Mouse (Mus musculus) hindbrain, embryonic 10.5 days (tissue): ENCODE results near the gene 1300017J02Rik. TPM values are rescaled to one million over a fixed set of nuclear protein-coding genes. Genes with fewer than 3 reads are reported as not detected.

Source experiments
- DNase-seq: peaks from one replicate; pipeline ENCODE4 v3.0.0-alpha.2; 2017; ENCODE audit warnings: low spot score
- H3K27ac ChIP-seq: fragments of 300-500 bp; sonication (generic); 2 replicates; pipeline ENCODE4 v1.5.1; 2016; ENCODE audit warnings: mild to moderate bottlenecking, moderate library complexity
- H3K27me3 ChIP-seq: fragments of 300-500 bp; sonication (generic); 2 replicates; pipeline ENCODE4 v1.6.1; 2016; ENCODE audit warnings: mild to moderate bottlenecking; ENCODE audit not compliant: poor library complexity, insufficient read depth, severe bottlenecking
- H3K36me3 ChIP-seq: fragments of 300-500 bp; sonication (generic); 2 replicates; pipeline ENCODE4 v1.6.1; 2016; ENCODE audit warnings: mild to moderate bottlenecking, moderate library complexity
- H3K4me1 ChIP-seq: fragments of 300-500 bp; sonication (generic); replicated peaks from 2 replicates; pipeline ENCODE4 v1.6.1; 2016; ENCODE audit warnings: mild to moderate bottlenecking
- H3K4me3 ChIP-seq: fragments of 300-500 bp; sonication (generic); 2 replicates; pipeline ENCODE4 v1.5.1; 2016; ENCODE audit warnings: mild to moderate bottlenecking, moderate library complexity
- H3K9me3 ChIP-seq: fragments of 300-500 bp; sonication (generic); 2 replicates; pipeline ENCODE4 v1.6.1; 2016; ENCODE audit warnings: mild to moderate bottlenecking, moderate library complexity
- WGBS: fragments of 180-500 bp; shearing (Covaris S2); methylation state at CpG from one replicate; pipeline ENCODE4 v1.1.7; 2016; 5-methylcytosine and 5-hydroxymethylcytosine counted together
- polyA plus RNA-seq: library from polyadenylated mRNA; unstranded; fragments of >200 nt; fragmentation: Nextera tagmentation; extraction: Ambion mirVana; gene quantifications from 2 replicates; pipeline ENCODE4 v1.2.1, GENCODE M21; 2016

1300017J02Rik gene
- polyA plus RNA-seq, 1 experiment from 2014 or later: 3.1 TPM

DNA sequence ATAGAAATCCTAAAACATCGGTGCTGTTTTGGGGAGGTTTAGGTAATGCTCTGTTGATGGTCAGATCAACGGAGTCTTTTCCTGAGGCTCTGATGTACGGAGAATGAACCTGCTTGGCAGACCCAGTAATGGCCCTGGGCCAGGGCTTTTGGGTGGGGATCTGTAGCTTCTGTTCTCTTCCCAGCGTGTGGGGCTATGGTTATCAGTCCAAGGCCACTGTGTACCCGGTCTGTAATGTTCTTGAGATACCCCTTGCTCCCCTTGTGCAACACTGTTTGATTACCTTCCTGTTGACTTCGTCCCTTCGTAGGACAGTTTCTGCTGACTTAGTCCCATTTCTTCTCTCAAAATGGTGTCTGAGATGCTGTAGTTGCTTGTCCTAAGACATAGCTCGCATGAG lies 3.8 kb downstream of the 1300017J02Rik start:
- DNase-seq: no peak
- H3K36me3 ChIP-seq: no peaks in the 10 kb centered on the region
- H3K27ac ChIP-seq: no peak overlapping the region
- WGBS: 94% methylated on average over 8 of the region's 8 CpGs
- H3K9me3 ChIP-seq: no peaks in the 10 kb centered on the region
- no peak overlapping the region for H3K4me3 ChIP-seq
- H3K27me3 ChIP-seq: no peaks in the 10 kb centered on the region
- peaks cover 13% of the 10 kb centered on the region; the same call in 1 of the 2 replicates for H3K4me1 ChIP-seq

GRCm38 (mm10) chr9:103294507-103294906 lies 10.4 kb downstream of the 1300017J02Rik start:
- no peak for DNase-seq
- no peak overlapping the region for H3K4me3 ChIP-seq
- H3K27ac ChIP-seq: no peak overlapping the region
- no peaks in the 10 kb centered on the region for H3K27me3 ChIP-seq
- no peaks in the 10 kb centered on the region for H3K36me3 ChIP-seq
- no peaks in the 10 kb centered on the region for H3K4me1 ChIP-seq
- WGBS: 94% methylated on average over 2 of the region's 2 CpGs
- H3K9me3 ChIP-seq: no peaks in the 10 kb centered on the region

- no peak overlapping the region for H3K4me3 ChIP-seq
- 88% methylated on average over 13 of the region's 13 CpGs for whole genome bisulfite sequencing
- no peaks in the 10 kb centered on the region for H3K36me3 ChIP-seq
- no peak for DNase-seq
- no peaks in the 10 kb centered on the region for H3K27me3 ChIP-seq
- H3K4me1 ChIP-seq: peaks cover 15% of the 10 kb centered on the region
- H3K27ac ChIP-seq: no peak overlapping the region
- H3K9me3 ChIP-seq: no peaks in the 10 kb centered on the region
Measured at GRCm38 (mm10) chr9:103288489-103289180, 16.2 kb downstream of the 1300017J02Rik start.

- H3K27ac ChIP-seq: peak overlapping the region; percentile 56; the same call in 1 of the 2 replicates
Measured at GRCm38 (mm10) chr9:103287840-103288488, 16.9 kb downstream of the 1300017J02Rik start.

DNA sequence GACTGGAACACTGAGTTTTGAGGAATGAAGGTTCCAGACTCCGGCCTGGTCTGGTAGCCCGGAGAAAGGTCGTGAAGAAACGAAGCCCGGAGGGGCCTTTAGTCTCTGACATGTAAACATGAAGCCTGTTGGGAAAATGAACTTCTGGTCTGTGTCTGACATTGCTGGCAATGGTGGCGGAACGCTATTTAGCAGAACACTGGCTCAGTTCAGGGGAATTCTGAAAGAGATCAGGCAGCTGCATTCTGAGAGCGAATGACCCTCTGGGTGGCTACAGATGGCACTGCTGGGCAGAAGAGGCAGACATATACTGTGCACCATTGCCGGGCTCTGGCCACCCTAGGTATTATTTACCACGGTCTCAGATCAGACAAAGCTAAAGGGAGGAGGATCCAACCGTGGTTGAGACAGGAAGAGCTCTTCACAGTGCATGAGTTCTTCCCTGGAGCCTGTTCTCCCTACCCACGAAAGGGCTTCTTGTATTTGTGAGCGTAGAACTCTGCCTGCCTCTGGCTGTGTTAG lies 17.9 kb downstream of the 1300017J02Rik start:
- H3K27ac ChIP-seq: peak overlapping the region; percentile 29; the same call in 1 of the 2 replicates
- 76% methylated on average over 13 of the region's 13 CpGs for WGBS
- no peaks in the 10 kb centered on the region for H3K36me3 ChIP-seq
- H3K4me1 ChIP-seq: peaks cover 15% of the 10 kb centered on the region
- no peaks in the 10 kb centered on the region for H3K9me3 ChIP-seq
- no peak overlapping the region for H3K4me3 ChIP-seq
- H3K27me3 ChIP-seq: no peaks in the 10 kb centered on the region
- no peak for DNase-seq

More at GRCm38 (mm10) chr9:103287840-103288488, 16.9 kb downstream of the 1300017J02Rik start:
- DNase-seq: no peak
- 85% methylated on average over 19 of the region's 19 CpGs for WGBS
- Histone ChIP-seq H3K4me3 (0 out of 2 replicates have a peak overlapping the region, but pooled peaks have one; percentile 6), H3K36me3 (no peaks in the 10 kb centered on the region), H3K4me1 (peaks cover 15% of the 10 kb centered on the region), H3K9me3 (no peaks in the 10 kb centered on the region), H3K27me3 (no peaks in the 10 kb centered on the region)

GRCm38 (mm10) chr9:103286396-103286795 lies 18.5 kb downstream of the 1300017J02Rik start:
- Histone ChIP-seq H3K27ac (0 out of 2 replicates have a peak overlapping the region, but pooled peaks have one; percentile 29), H3K9me3 (no peaks in the 10 kb centered on the region), H3K4me1 (peaks cover 15% of the 10 kb centered on the region), H3K36me3 (no peaks in the 10 kb centered on the region), H3K4me3 (no peak overlapping the region), H3K27me3 (no peaks in the 10 kb centered on the region)
- DNase-seq: no peak
- WGBS: 52% methylated on average over 4 of the region's 4 CpGs

- Histone ChIP-seq H3K4me3 (no peak overlapping the region), H3K27ac (no peak overlapping the region), H3K4me1 (no peaks in the 10 kb centered on the region), H3K27me3 (no peaks in the 10 kb centered on the region), H3K9me3 (no peaks in the 10 kb centered on the region), H3K36me3 (no peaks in the 10 kb centered on the region)
- 85% methylated on average over 6 of the region's 6 CpGs for WGBS
- no peak for DNase-seq
Measured at GRCm38 (mm10) chr9:103276876-103277275, 28.0 kb downstream of the 1300017J02Rik start.

DNA sequence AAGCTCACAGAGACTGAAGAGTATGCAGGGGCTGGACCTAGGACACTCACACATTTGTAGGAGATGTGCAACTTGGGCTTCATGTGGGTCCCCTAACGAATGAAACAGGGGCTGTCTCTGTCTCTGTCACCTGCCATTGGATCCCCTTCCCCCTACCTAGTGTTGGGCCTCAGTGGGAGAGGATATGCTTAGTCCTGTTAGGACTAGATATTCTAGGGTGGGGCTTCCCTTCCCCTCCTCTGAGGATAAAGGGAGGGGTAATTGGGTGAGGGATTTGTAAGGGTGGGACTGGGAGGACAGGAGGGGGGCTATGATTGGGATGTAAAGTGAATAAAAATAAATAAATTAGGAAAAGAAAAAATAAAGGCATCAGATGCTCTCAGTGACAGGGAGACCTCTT lies 29.2 kb downstream of the 1300017J02Rik start:
- no peak overlapping the region for H3K4me3 ChIP-seq
- WGBS: 80% methylated on average over 1 of the region's 1 CpGs
- no peak for DNase-seq
- H3K36me3 ChIP-seq: no peaks in the 10 kb centered on the region
- no peaks in the 10 kb centered on the region for H3K27me3 ChIP-seq
- no peaks in the 10 kb centered on the region for H3K4me1 ChIP-seq
- H3K27ac ChIP-seq: no peak overlapping the region
- no peaks in the 10 kb centered on the region for H3K9me3 ChIP-seq

DNA sequence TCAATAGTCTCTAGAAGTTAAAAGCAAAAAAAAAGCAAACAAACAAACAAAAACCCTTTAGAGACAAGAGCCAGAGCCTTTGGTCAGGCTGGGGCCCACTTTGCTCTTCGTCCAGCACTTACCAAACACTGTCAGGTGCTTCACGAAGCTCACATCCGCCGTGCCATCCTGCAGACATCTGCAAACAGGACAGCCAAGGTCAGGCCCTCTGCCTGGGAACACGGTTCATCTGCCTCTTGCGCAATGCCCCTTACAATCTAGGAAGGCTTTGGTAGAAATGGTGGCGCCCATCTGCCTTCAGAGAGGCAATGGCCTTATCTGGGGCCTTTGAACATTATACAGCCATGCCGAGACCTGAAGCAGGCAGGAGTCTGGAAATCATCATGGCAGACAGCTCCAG lies 30.1 kb downstream of the 1300017J02Rik start:
- no peak overlapping the region for H3K27ac ChIP-seq
- no peaks in the 10 kb centered on the region for H3K27me3 ChIP-seq
- H3K9me3 ChIP-seq: no peaks in the 10 kb centered on the region
- 92% methylated on average over 8 of the region's 8 CpGs for WGBS
- no peak overlapping the region for H3K4me3 ChIP-seq
- no peaks in the 10 kb centered on the region for H3K36me3 ChIP-seq
- DNase-seq: no peak
- no peaks in the 10 kb centered on the region for H3K4me1 ChIP-seq

DNA sequence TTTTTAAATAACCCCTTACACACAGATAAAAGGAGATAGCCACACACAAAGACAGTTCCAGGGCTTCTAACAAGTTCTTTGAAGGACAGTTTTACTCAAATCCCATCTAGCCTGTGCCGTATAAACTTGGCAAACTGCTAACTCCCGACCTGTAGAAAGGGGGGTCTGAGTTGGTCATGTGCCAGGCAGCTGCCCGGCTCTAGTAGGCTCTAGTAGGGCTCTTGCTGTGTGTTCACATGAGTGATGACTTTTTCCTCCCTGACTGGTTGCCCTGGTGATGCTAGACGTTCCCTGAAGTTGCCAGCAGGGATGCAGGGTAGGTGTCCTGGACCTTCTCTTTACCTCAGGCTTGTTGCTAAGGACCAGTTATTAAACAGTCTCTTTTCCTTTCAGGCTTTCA lies 33.8 kb downstream of the 1300017J02Rik start:
- Histone ChIP-seq H3K4me1 (0 out of 2 replicates have a peak, but pooled peaks cover 5% of the 10 kb centered on the region), H3K27me3 (no peaks in the 10 kb centered on the region), H3K4me3 (no peak overlapping the region), H3K9me3 (no peaks in the 10 kb centered on the region), H3K36me3 (no peaks in the 10 kb centered on the region), H3K27ac (no peak overlapping the region)
- WGBS: 49% methylated on average over 4 of the region's 4 CpGs
- DNase-seq: no peak

DNA sequence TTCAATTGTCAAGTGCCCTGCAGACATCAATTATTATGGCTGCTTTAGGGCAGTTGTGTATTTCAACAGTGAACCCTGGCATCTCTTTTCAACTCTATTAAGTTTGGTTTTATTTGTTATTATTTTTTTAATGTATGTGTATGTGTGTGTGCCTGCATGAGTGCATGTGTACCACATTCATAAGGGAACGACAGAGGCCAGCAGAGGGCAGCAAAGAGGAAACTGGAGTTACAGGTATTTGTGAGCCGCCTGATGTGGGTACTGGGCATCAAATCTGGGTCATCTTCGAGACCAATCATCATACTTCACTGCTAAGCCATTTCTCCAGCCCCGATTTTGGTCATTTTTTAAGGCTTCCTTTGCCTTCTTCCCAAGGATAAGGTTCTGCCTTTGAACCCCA lies 39.1 kb downstream of the 1300017J02Rik start:
- Histone ChIP-seq H3K27ac (no peak overlapping the region), H3K4me1 (0 out of 2 replicates have a peak, but pooled peaks cover 5% of the 10 kb centered on the region), H3K9me3 (no peaks in the 10 kb centered on the region), H3K27me3 (no peaks in the 10 kb centered on the region), H3K4me3 (no peak overlapping the region), H3K36me3 (no peaks in the 10 kb centered on the region)
- WGBS: 92% methylated on average over 4 of the region's 4 CpGs
- DNase-seq: no peak

DNA sequence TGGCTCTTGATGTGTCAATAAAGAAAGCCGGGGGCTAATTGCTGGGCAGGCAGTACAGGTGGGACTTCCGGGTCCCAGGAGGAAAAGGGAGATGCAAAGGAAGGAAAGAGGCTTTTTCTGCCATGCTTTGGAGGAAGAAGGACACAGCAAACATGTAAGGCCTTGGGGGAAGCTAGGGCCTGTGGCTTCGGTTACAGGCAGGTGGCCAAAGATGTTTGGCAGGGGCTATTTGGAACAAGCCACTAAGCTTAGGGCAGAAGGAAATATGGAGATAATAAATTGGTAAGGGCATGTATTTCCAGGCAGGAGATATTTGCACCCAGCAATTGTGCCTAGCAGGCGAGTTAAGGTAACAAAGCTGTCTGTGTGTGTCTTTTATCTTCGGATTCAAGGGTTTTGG lies 52.0 kb downstream of the 1300017J02Rik start:
- Histone ChIP-seq H3K4me1 (peaks cover 6% of the 10 kb centered on the region; the same call in 1 of the 2 replicates), H3K36me3 (no peaks in the 10 kb centered on the region), H3K27me3 (no peaks in the 10 kb centered on the region), H3K27ac (no peak overlapping the region), H3K9me3 (no peaks in the 10 kb centered on the region), H3K4me3 (no peak overlapping the region)
- no peak for DNase-seq
- whole genome bisulfite sequencing: 88% methylated on average over 5 of the region's 5 CpGs

DNA sequence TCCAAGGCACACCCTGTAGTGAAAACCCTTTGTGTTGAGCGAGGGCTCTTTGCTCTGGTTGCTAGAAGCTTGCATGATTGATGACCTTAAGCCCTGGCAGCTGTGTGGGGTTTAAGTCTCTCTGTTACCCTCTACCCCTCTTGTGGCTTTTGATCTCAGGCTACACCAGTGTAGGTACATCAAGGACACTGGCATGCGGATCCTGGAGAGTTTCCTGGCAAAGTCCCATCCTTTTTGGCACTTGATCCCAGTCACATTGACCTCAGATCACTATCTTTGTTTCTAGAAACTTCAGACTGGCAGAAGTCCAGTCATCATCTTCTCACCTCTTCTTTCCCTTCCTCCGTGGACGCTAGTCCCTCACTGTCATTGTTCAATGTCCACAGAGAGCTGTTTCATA lies 56.3 kb downstream of the 1300017J02Rik start:
- H3K4me1 ChIP-seq: peaks cover 6% of the 10 kb centered on the region; the same call in 1 of the 2 replicates
- H3K36me3 ChIP-seq: no peaks in the 10 kb centered on the region
- no peaks in the 10 kb centered on the region for H3K9me3 ChIP-seq
- 66% methylated on average over 4 of the region's 4 CpGs for WGBS
- no peak overlapping the region for H3K4me3 ChIP-seq
- DNase-seq: no peak
- no peak overlapping the region for H3K27ac ChIP-seq
- no peaks in the 10 kb centered on the region for H3K27me3 ChIP-seq
